Mouse (Mus musculus) stomach, embryonic 14.5 days (tissue): Measurements from ENCODE around the gene Tarbp2. TPM values are rescaled to one million over a fixed set of nuclear protein-coding genes. Genes with fewer than 3 reads are reported as not detected.

ENCODE experiments used
- ATAC-seq: fragments of 200-750 bp; cut with Nextera tagmentation; 2 replicates; pipeline ENCODE4 v1.8.0; 2017; ENCODE audit warnings: low read depth, moderate TSS enrichment; ENCODE audit not compliant: insufficient number of reproducible peaks, insufficient read depth, low FRiP score
- H3K27ac ChIP-seq: fragments of 300-500 bp; sonication (generic); 2 replicates; pipeline ENCODE4 v1.5.1; 2014; ENCODE audit warnings: mild to moderate bottlenecking, low read length, moderate library complexity, mixed read lengths
- H3K27me3 ChIP-seq: fragments of 300-500 bp; sonication (generic); 2 replicates; pipeline ENCODE4 v1.6.1; 2014; ENCODE audit warnings: low read length, control low read depth, mixed read lengths; ENCODE audit not compliant: control insufficient read depth, insufficient read depth
- H3K36me3 ChIP-seq: fragments of 300-500 bp; sonication (generic); 2 replicates; pipeline ENCODE4 v1.6.1; 2014; ENCODE audit warnings: mild to moderate bottlenecking, control low read depth, low read length, moderate library complexity, mixed read lengths; ENCODE audit not compliant: control insufficient read depth, insufficient read depth
- H3K4me1 ChIP-seq: fragments of 300-500 bp; sonication (generic); 2 replicates; pipeline ENCODE4 v1.6.1; 2014; ENCODE audit warnings: low read length, control low read depth, mixed read lengths; ENCODE audit not compliant: control insufficient read depth, insufficient read depth
- H3K4me2 ChIP-seq: fragments of 300-500 bp; sonication (generic); replicated peaks from 2 replicates; pipeline ENCODE4 v1.6.1; 2014; ENCODE audit warnings: low read depth, low read length, control low read depth
- H3K4me3 ChIP-seq: fragments of 300-500 bp; sonication (generic); 2 replicates; pipeline ENCODE4 v1.5.1; 2014; ENCODE audit warnings: low read depth, low read length, control low read depth
- H3K9ac ChIP-seq: fragments of 300-500 bp; sonication (generic); replicated peaks from 2 replicates; pipeline ENCODE4 v1.6.1; 2014; ENCODE audit warnings: low read depth, mild to moderate bottlenecking, control low read depth, low read length, moderate library complexity, mixed read lengths
- H3K9me3 ChIP-seq: fragments of 300-500 bp; sonication (generic); 2 replicates; pipeline ENCODE4 v1.6.1; 2016; ENCODE audit warnings: low read depth, low read length, control low read depth; ENCODE audit not compliant: control insufficient read depth
- WGBS: fragments of 180-500 bp; shearing (Covaris S2); extraction: QIAGEN DNeasy Blood & Tissue Kit; methylation state at CpG from one replicate; pipeline ENCODE4 v1.1.7; 2014; 5-methylcytosine and 5-hydroxymethylcytosine counted together
- polyA plus RNA-seq: library from polyadenylated mRNA; unstranded; fragments of >200 nt; fragmentation: Nextera tagmentation; extraction: Ambion mirVana; gene quantifications from 2 replicates; pipeline ENCODE4 v1.2.1, GENCODE M21; 2014

Tarbp2 gene
- 87.0 and 101 TPM in 2 replicates for polyA plus RNA-seq

DNA sequence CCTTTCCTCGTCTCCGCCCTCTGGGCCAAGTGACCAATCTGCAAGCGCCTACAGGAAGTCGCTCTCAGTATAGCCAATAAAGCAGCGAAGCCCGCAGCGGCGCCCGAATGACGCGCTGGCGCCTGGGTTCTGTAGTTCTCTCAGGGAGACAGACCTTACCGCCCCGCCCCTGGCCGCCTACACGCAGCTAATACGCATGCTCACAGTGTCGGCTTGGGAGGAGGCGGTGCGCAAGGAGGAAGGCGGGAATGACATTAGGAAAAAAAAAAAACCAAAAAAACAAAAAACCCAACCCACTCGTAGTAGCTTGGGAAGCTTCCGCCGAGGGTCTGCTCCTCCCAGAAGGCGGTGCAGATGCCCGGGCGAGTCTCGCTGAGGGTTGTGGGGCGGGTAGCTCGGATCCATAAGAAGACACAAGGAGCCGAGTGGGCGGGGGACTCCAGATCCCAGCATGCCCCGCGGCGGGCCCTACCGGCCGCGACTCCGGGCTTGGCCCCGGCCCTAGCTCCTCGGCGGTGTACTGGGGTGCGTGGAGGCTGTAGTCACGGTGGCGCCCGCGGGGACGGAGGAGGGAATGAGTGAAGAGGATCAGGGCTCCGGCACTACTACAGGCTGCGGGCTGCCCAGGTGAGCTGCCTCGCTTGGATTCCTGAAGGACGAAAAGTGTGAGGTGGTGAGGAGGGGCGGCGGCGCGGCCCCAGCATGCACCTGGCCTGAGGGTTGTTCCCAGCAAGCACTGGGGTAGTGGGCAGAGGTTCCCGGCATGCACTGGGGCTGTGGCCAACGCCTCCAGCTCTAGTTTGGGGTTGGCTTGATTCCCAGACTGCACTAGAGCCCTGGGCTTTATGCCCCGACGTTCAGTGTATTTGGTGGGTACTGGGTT lies at the start of gene Tarbp2:
Gene Tarbp2, plus strand, starts transcription at position 217 of the 883 bp plus-strand sequence.
- Histone ChIP-seq H3K4me3 (peak within 1 kb of the TSS; percentile 47), H3K9me3 (no peaks in the 10 kb centered on the region), H3K4me2 (peak within 1 kb of the TSS; percentile 77), H3K9ac (peak within 1 kb of the TSS; percentile 57), H3K4me1 (peaks cover 13% of the 10 kb centered on the region; the same call in 1 of the 2 replicates), H3K27me3 (no peaks in the 10 kb centered on the region), H3K36me3 (peaks cover 19% of the 10 kb centered on the region; the same call in 1 of the 2 replicates), H3K27ac (peak within 1 kb of the TSS; percentile 99)
- WGBS, result under 1% methylated on average over 60 of the region's 60 CpGs
- peak; percentile 92 for ATAC-seq

- Histone ChIP-seq H3K36me3 (peaks cover 6% of the 10 kb centered on the region; the same call in 1 of the 2 replicates), H3K4me2 (no peak overlapping the region), H3K9ac (no peak overlapping the region), H3K27me3 (no peaks in the 10 kb centered on the region), H3K4me1 (peaks cover 8% of the 10 kb centered on the region; the same call in 1 of the 2 replicates), H3K27ac (no peak overlapping the region), H3K4me3 (no peak overlapping the region), H3K9me3 (no peaks in the 10 kb centered on the region)
- WGBS, result 95% methylated on average over 9 of the region's 9 CpGs
- ATAC-seq, result no peak
Observed at GRCm38 (mm10) chr15:102468675-102469370, 49.2 kb upstream of the Tarbp2 start.

DNA sequence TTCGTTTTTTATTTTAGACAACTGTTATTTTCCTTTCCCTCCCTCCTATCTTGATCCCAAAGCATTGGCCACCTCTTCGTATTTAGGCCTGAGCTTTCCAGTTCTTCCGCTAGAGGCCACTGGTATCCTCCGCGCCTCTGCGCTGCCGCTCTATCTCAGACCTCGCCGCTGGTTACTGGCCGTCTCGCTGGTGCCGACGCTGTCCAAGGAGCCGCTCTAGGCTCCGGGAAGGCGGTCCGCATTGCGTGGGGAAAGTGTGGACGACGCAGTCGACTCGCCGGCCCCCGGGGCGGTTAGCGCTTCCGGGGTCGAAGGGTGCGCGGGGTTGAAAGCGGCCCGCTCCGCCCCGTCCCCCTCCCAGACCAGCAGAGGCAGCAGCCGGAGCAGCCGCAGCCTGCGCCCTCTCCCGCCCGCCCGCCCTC lies 47.8 kb upstream of the Tarbp2 start, which contains the start of gene Pcbp2:
Gene Pcbp2, plus strand, starts transcription at position 357 of the 422 bp plus-strand sequence.
- H3K27me3 ChIP-seq, result no peaks in the 10 kb centered on the region
- WGBS, result under 1% methylated on average over 36 of the region's 40 CpGs
- H3K4me3 ChIP-seq, result peak within 1 kb of the TSS; percentile 70
- H3K4me2 ChIP-seq, result peak within 1 kb of the TSS; percentile 77
- H3K36me3 ChIP-seq, result peaks cover 18% of the 10 kb centered on the region
- H3K9ac ChIP-seq, result peak within 1 kb of the TSS; percentile 81
- H3K9me3 ChIP-seq, result no peaks in the 10 kb centered on the region
- peaks cover 8% of the 10 kb centered on the region; the same call in 1 of the 2 replicates for H3K4me1 ChIP-seq
- peak; percentile 100 for ATAC-seq
- H3K27ac ChIP-seq, result peak within 1 kb of the TSS; percentile 98

DNA sequence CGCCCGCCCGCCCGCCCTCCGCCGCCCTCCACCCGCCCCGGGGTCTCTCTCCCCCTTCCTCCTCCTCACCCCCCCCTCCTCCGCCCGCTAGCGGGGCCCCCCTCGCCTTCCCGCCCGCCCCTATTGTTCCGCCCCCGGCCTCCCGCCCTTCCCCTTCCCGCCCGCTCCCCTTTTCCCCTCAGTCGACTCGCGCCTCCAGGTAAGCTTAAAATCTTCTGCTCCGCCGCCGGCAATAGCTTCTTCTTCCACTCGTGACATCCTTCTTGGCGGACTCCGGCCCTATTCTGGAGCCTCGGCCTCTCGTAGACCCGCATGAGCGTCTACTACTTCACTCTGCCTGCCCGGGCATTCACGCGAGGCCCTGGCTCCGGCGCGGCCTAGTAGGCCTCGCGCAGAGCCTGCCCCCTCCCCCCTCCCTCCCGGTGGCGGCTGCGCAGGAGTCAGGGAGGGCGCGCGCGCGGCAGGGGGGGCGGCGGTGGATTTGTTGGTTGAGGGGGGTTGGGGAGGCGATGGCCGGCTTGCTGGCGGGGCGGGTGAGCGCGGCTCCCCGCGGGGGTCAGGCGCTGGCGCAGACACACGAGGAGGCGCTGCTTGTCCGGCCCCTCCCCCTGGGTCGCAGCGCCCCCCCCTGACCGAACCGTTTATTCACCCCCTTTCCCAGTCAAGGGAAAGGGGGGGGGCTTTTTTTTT lies 47.2 kb upstream of the Tarbp2 start:
- 2% methylated on average over 39 of the region's 67 CpGs for WGBS
- H3K9me3 ChIP-seq, result no peaks in the 10 kb centered on the region
- peak overlapping the region; percentile 70 for H3K4me3 ChIP-seq
- peak overlapping the region; percentile 81 for H3K9ac ChIP-seq
- H3K27ac ChIP-seq, result peak overlapping the region; percentile 98
- H3K27me3 ChIP-seq, result no peaks in the 10 kb centered on the region
- peak overlapping the region; percentile 77 for H3K4me2 ChIP-seq
- peak; percentile 57 for ATAC-seq
- peaks cover 8% of the 10 kb centered on the region; the same call in 1 of the 2 replicates for H3K4me1 ChIP-seq
- peaks cover 24% of the 10 kb centered on the region for H3K36me3 ChIP-seq

DNA sequence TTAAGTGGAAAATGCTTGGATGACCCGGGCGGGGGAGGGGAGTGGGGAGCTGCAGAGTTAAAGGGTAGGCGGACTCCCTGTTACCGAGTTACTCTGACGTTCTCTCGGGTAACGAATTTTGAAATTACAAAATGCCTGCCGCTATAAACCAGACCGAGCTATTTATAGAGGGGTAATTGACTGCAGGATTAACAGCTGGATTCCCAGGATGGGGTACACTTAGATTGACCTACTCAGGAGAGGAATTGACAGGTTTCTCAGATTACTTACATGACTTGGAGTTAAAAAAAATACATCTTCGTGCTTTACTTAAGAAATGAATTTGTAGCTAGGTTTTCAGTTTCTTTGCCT lies 46.7 kb upstream of the Tarbp2 start:
- Histone ChIP-seq H3K36me3 (peaks cover 28% of the 10 kb centered on the region), H3K4me3 (peak overlapping the region; percentile 70), H3K27ac (peak overlapping the region; percentile 98; the same call in 1 of the 2 replicates), H3K4me1 (peaks cover 8% of the 10 kb centered on the region; the same call in 1 of the 2 replicates), H3K9me3 (no peaks in the 10 kb centered on the region), H3K9ac (peak overlapping the region; percentile 81), H3K4me2 (peak overlapping the region; percentile 77), H3K27me3 (no peaks in the 10 kb centered on the region)
- no peak for ATAC-seq
- under 1% methylated on average over 10 of the region's 10 CpGs for WGBS

DNA sequence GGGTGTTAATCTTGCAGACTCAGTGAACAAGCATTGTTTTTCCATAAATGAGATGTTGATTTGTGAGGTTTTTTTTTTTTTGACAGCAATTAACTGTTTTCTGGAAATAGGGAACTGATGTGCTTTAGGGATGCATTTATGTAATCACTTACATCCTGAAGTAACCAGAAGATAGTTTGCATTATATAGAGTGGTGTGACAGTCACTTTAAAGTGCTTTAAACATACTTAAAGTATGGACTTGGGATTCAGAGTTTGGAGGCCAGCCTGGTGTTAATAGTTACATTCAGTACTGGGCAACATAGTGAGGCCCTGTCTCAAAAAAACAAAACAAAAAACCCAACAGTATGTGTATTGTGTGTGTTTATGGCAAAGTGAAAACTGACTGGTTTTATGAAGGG lies 46.3 kb upstream of the Tarbp2 start:
- Histone ChIP-seq H3K27me3 (no peaks in the 10 kb centered on the region), H3K4me1 (peaks cover 8% of the 10 kb centered on the region; the same call in 1 of the 2 replicates), H3K36me3 (peaks cover 33% of the 10 kb centered on the region), H3K9me3 (no peaks in the 10 kb centered on the region), H3K4me2 (peak overlapping the region; percentile 77), H3K9ac (0 out of 2 replicates have a peak overlapping the region, but pooled peaks have one; percentile 81), H3K27ac (no peak overlapping the region), H3K4me3 (peak overlapping the region; percentile 70)
- no peak for ATAC-seq

GRCm38 (mm10) chr15:102473246-102473645 lies 44.7 kb upstream of the Tarbp2 start:
- H3K27me3 ChIP-seq, result no peaks in the 10 kb centered on the region
- no peak overlapping the region for H3K9ac ChIP-seq
- peaks cover 47% of the 10 kb centered on the region for H3K36me3 ChIP-seq
- H3K4me2 ChIP-seq, result no peak overlapping the region
- peaks cover 8% of the 10 kb centered on the region; the same call in 1 of the 2 replicates for H3K4me1 ChIP-seq
- no peak overlapping the region for H3K4me3 ChIP-seq
- no peak for ATAC-seq
- H3K9me3 ChIP-seq, result no peaks in the 10 kb centered on the region
- H3K27ac ChIP-seq, result no peak overlapping the region
- 75% methylated on average over 2 of the region's 2 CpGs for WGBS

DNA sequence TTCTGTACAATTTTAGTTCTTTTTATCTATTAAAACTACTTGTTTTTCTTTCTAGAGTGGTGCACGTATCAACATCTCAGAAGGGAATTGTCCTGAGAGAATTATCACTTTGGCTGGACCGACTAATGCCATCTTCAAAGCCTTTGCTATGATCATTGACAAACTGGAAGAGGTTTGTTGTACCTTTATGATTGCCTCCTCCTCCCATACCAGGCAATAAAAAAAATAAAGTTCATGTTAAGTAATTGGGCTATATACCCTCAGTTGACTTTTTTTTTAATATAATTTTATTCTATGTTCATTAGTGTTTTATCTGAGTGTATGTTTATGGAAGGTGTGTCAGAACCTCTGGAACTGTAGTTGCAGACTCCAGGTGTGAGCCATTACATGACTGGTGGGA lies 43.5 kb upstream of the Tarbp2 start:
- no peaks in the 10 kb centered on the region for H3K9me3 ChIP-seq
- H3K4me3 ChIP-seq, result no peak overlapping the region
- H3K36me3 ChIP-seq, result peaks cover 58% of the 10 kb centered on the region
- H3K9ac ChIP-seq, result no peak overlapping the region
- peaks cover 8% of the 10 kb centered on the region; the same call in 1 of the 2 replicates for H3K4me1 ChIP-seq
- no peak for ATAC-seq
- WGBS, result 82% methylated on average over 2 of the region's 2 CpGs
- no peak overlapping the region for H3K4me2 ChIP-seq
- no peak overlapping the region for H3K27ac ChIP-seq
- no peaks in the 10 kb centered on the region for H3K27me3 ChIP-seq
